Comparison of ENCODE assay signal across 8 mouse cellular contexts in the genomic region with DNA sequence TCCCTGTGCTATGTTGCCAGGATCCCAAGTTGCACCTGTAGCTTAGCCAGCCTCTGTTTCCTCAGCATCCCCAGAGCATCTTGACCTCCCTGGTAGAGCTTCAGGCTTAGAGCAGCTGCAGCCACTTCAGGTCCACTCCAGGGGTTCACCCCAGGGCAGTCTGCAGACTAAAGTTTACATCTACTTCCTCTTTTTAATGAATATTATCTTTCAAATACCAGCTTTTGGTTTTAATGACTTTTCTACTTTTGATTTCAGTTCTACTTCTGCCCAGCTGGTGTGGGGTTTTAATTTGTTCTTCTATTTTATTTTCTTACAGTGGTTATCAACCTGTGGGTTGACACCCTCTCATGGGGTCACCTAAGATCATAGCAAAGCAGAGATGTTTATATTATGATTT.
"Had no signal": no experiment of that assay in that cellular context is flagged by ENCODE, and none has a peak within 500 bp of the region (broad histone marks: within the 10 kb centered on the region; RNA-seq: fewer than 3 reads in every experiment).

No protein-coding gene starts in this region.

- DNase-seq: kidney, adult 8-10 months; kidney, postnatal 36 days; layer of hippocampus, adult 9-11 months; layer of hippocampus, postnatal 36 days; lung, adult 18-20 months; midbrain, embryonic 14.5 days; thymus, adult 18-20 months; thymus, postnatal 14 days had no signal
